Mouse (Mus musculus): ENCODE results near the gene Traf7.

DNA sequence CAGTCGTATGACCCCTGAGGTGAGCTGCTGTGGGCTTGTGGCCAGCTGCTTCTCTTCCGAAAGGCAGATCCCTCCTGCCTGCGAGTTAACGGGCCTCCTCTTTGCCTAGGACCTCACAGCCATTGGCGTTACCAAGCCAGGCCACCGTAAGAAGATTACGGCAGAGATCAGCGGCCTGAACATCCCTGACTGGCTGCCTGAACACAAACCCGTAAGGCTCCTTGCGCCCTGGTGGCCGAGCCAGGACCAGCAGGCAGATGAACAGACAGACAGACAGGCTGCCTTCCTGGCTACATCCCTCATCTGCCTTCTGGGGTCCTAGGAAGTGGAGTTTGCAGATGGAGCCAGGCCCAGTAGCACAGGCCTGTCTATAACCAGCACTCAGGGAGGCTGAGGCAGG, 25.5 kb downstream of the Traf7 start:
- no peak for TF ChIP-seq CTCF (IDR thresholded peaks at IDR 0.05; ENCODE audit: control insufficient read depth, insufficient read depth, insufficient read length)
- no peak for TF ChIP-seq MAX (IDR thresholded peaks at IDR 0.05)
- TF ChIP-seq USF1 (IDR thresholded peaks at IDR 0.05; ENCODE audit: low read depth), result no peak
- no peak for TF ChIP-seq CEBPB (IDR thresholded peaks at IDR 0.05; ENCODE audit: low read depth)
- no peak for TF ChIP-seq MYOG (IDR thresholded peaks at IDR 0.05; ENCODE audit: control insufficient read depth, extremely low read depth, insufficient read length)
- no peak for TF ChIP-seq MYOD1 (IDR thresholded peaks at IDR 0.05; ENCODE audit: control insufficient read depth, insufficient read length, low read depth)

All from C2C12 (cell line).